Mouse (Mus musculus): Measurements from ENCODE around the gene Crybg2. TPM values are rescaled to one million over a fixed set of nuclear protein-coding genes. Genes with fewer than 3 reads are reported as not detected.

Crybg2 gene
- polyA plus RNA-seq, 1 experiment from 2014 or later, result 3.7 TPM

GRCm38 (mm10) chr4:134123147-134123546 is 62.5 kb downstream of the Crybg2 start:
- Histone ChIP-seq H3K36me3 (ENCODE audit: control insufficient read depth, insufficient read depth, low read length) (no peaks in the 10 kb centered on the region), H3K27me3 (ENCODE audit: control insufficient read depth, insufficient read depth, low read length) (no peaks in the 10 kb centered on the region; the same call in 1 of the 2 replicates), H3K27ac (replicated peaks; ENCODE audit: low read depth, low read length) (no peak overlapping the region), H3K9me3 (ENCODE audit: control insufficient read depth, low read length) (no peaks in the 10 kb centered on the region), H3K4me3 (ENCODE audit: low read depth, low read length) (no peak overlapping the region), H3K4me1 (ENCODE audit: control insufficient read depth, insufficient read depth, low read length) (peaks cover 13% of the 10 kb centered on the region), H3K9ac (ENCODE audit: low read length) (no peak overlapping the region), H3K4me2 (ENCODE audit: low read depth, severe bottlenecking) (no peak overlapping the region)
- 89% methylated on average over 6 of the region's 6 CpGs for WGBS
- DNase-seq (ENCODE audit: low spot score), result no peak
- ATAC-seq (ENCODE audit: insufficient number of reproducible peaks, low FRiP score, low TSS enrichment, low read depth), result no peak

- Histone ChIP-seq H3K4me1 (ENCODE audit: control insufficient read depth, insufficient read depth, low read length) (peaks cover 12% of the 10 kb centered on the region), H3K27me3 (ENCODE audit: control insufficient read depth, insufficient read depth, low read length) (no peaks in the 10 kb centered on the region; the same call in 1 of the 2 replicates), H3K9me3 (ENCODE audit: control insufficient read depth, low read length) (no peaks in the 10 kb centered on the region), H3K4me2 (ENCODE audit: low read depth, severe bottlenecking) (no peak overlapping the region), H3K36me3 (ENCODE audit: control insufficient read depth, insufficient read depth, low read length) (no peaks in the 10 kb centered on the region), H3K4me3 (ENCODE audit: low read depth, low read length) (no peak overlapping the region), H3K27ac (replicated peaks; ENCODE audit: low read depth, low read length) (no peak overlapping the region), H3K9ac (ENCODE audit: low read length) (no peak overlapping the region)
- ATAC-seq (ENCODE audit: insufficient number of reproducible peaks, low FRiP score, low TSS enrichment, low read depth) (no peak), DNase-seq (ENCODE audit: low spot score) (peak; percentile 71)
- WGBS, result 25% methylated on average over 17 of the region's 17 CpGs
Observed at GRCm38 (mm10) chr4:134123680-134124551, 63.3 kb downstream of the Crybg2 start.

DNA sequence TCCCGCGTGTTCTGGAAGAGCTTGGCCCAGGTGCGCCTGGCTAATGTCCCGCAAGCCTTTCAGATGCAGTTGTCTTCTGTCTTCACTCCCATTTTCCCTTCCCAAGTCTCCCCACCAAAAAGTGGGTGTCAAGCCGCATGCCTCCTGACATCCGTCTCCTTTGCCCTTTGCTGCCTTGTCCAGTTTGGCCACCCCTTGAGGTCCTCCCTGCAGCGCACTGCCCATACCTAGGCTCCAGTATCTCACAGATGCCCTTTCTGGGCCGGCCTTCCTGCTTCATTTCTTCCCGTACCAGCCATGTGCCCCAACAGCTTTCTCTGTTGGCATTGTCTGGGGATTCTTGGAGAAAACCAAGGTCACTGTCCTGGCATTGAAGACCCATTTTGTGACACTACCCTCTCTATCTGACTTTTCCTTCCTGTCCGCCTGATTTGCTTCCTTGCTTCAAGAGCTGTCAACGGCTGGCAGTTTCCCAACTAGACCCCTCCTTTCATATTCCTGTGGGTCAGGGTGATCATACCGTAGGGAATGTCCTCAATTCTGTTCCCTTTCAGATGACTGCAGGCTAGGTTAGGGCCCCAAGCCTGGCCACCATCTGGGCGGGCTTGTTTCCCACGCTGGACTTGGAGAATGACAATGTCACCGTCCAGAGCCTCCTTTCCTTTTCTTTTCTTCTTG is 64.9 kb downstream of the Crybg2 start:
- H3K9ac ChIP-seq (ENCODE audit: low read length), result no peak overlapping the region
- 87% methylated on average over 15 of the region's 15 CpGs for WGBS
- H3K27me3 ChIP-seq (ENCODE audit: control insufficient read depth, insufficient read depth, low read length), result no peaks in the 10 kb centered on the region
- no peak overlapping the region for H3K27ac ChIP-seq (replicated peaks; ENCODE audit: low read depth, low read length)
- H3K9me3 ChIP-seq (ENCODE audit: control insufficient read depth, low read length), result no peaks in the 10 kb centered on the region
- H3K4me2 ChIP-seq (ENCODE audit: low read depth, severe bottlenecking), result no peak overlapping the region
- no peaks in the 10 kb centered on the region; the same call in 1 of the 2 replicates for H3K36me3 ChIP-seq (ENCODE audit: control insufficient read depth, insufficient read depth, low read length)
- DNase-seq (ENCODE audit: low spot score) (no peak), ATAC-seq (ENCODE audit: insufficient number of reproducible peaks, low FRiP score, low TSS enrichment, low read depth) (no peak)
- H3K4me3 ChIP-seq (ENCODE audit: low read depth, low read length), result no peak overlapping the region
- H3K4me1 ChIP-seq (ENCODE audit: control insufficient read depth, insufficient read depth, low read length), result peaks cover 21% of the 10 kb centered on the region

DNA sequence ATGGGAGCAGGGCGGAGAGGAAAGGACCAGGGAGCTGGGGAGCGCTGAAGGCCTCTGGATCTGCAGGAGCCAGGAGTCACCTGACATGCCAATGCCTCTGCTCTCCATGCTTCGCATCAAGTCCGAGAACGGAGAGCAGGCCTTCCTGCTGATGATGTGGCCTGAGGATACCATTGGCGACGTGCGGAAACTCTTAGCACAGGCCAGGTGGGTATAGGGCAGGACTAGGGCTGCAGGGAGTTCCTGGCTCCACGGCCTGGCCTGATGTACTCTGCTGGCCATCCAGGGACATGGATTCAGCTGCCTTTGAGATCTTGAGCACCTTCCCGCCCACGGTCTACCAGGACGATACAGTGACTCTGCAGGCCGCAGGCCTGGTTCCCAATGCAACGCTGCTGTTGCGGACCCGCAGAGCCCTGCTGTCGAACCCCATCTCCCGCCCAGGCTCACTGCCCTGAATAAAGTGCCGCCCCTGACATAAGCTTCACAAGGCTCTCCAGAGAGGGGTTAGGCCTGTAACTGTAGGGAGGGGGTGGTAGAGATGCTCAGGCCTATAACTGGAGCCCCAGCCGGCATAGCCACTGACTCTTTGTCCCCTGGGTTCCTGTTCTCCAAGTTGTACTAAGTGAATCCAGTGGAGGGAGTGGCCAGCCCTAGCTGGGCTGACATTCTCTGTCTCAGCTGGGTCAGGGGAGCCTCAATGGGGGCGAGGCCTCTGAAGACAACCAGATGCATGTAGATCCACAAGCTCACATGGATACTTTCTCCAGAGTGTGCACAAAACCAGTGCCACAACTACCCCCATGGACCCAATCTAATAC is 65.9 kb downstream of the Crybg2 start:
- H3K4me3 ChIP-seq (ENCODE audit: low read depth, low read length), result no peak overlapping the region; the same call in 1 of the 2 replicates
- H3K27me3 ChIP-seq (ENCODE audit: control insufficient read depth, insufficient read depth, low read length), result no peaks in the 10 kb centered on the region
- H3K4me1 ChIP-seq (ENCODE audit: control insufficient read depth, insufficient read depth, low read length), result peaks cover 21% of the 10 kb centered on the region
- DNase-seq (ENCODE audit: low spot score) (no peak), ATAC-seq (ENCODE audit: insufficient number of reproducible peaks, low FRiP score, low TSS enrichment, low read depth) (no peak)
- no peaks in the 10 kb centered on the region for H3K9me3 ChIP-seq (ENCODE audit: control insufficient read depth, low read length)
- H3K27ac ChIP-seq (replicated peaks; ENCODE audit: low read depth, low read length), result no peak overlapping the region
- no peak overlapping the region for H3K4me2 ChIP-seq (ENCODE audit: low read depth, severe bottlenecking)
- no peaks in the 10 kb centered on the region; the same call in 1 of the 2 replicates for H3K36me3 ChIP-seq (ENCODE audit: control insufficient read depth, insufficient read depth, low read length)
- 90% methylated on average over 21 of the region's 21 CpGs for WGBS
- no peak overlapping the region; the same call in 1 of the 2 replicates for H3K9ac ChIP-seq (ENCODE audit: low read length)

DNA sequence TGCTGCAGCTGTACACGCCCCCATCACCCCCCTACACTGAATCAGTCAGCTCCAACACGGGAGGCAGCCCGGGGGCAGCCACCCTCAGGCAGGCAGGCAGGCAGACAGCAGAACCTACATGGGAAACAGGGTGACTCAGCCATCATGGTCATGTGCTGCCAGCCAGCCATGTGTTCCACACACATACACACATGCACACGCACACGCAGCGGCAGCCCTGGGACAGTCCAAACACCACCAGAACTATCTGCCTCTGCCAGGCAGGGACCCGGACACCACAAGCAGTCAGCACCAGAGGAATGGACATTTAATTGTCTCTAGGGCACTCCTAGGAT is 66.5 kb downstream of the Crybg2 start:
- Histone ChIP-seq H3K9me3 (ENCODE audit: control insufficient read depth, low read length) (no peaks in the 10 kb centered on the region), H3K27ac (replicated peaks; ENCODE audit: low read depth, low read length) (no peak overlapping the region), H3K4me1 (ENCODE audit: control insufficient read depth, insufficient read depth, low read length) (peaks cover 21% of the 10 kb centered on the region), H3K27me3 (ENCODE audit: control insufficient read depth, insufficient read depth, low read length) (no peaks in the 10 kb centered on the region), H3K4me3 (ENCODE audit: low read depth, low read length) (no peak overlapping the region; the same call in 1 of the 2 replicates), H3K4me2 (ENCODE audit: low read depth, severe bottlenecking) (no peak overlapping the region), H3K36me3 (ENCODE audit: control insufficient read depth, insufficient read depth, low read length) (no peaks in the 10 kb centered on the region; the same call in 1 of the 2 replicates), H3K9ac (ENCODE audit: low read length) (peak overlapping the region; percentile 30; the same call in 1 of the 2 replicates)
- ATAC-seq (ENCODE audit: insufficient number of reproducible peaks, low FRiP score, low TSS enrichment, low read depth) (no peak), DNase-seq (ENCODE audit: low spot score) (no peak)
- WGBS, result 88% methylated on average over 7 of the region's 7 CpGs

- Histone ChIP-seq H3K36me3 (ENCODE audit: control insufficient read depth, insufficient read depth, low read length) (no peaks in the 10 kb centered on the region; the same call in 1 of the 2 replicates), H3K4me3 (ENCODE audit: low read depth, low read length) (peak overlapping the region; percentile 64), H3K4me1 (ENCODE audit: control insufficient read depth, insufficient read depth, low read length) (peaks cover 21% of the 10 kb centered on the region), H3K9me3 (ENCODE audit: control insufficient read depth, low read length) (no peaks in the 10 kb centered on the region), H3K27me3 (ENCODE audit: control insufficient read depth, insufficient read depth, low read length) (no peaks in the 10 kb centered on the region), H3K9ac (ENCODE audit: low read length) (peak overlapping the region; percentile 78), H3K4me2 (ENCODE audit: low read depth, severe bottlenecking) (peak overlapping the region; percentile 89), H3K27ac (replicated peaks; ENCODE audit: low read depth, low read length) (no peak overlapping the region)
- ATAC-seq (ENCODE audit: insufficient number of reproducible peaks, low FRiP score, low TSS enrichment, low read depth) (no peak), DNase-seq (ENCODE audit: low spot score) (no peak)
- WGBS, result 60% methylated on average over 8 of the region's 8 CpGs
Observed at GRCm38 (mm10) chr4:134127793-134128192, 67.2 kb downstream of the Crybg2 start.

- H3K27ac ChIP-seq (replicated peaks; ENCODE audit: low read depth, low read length), result peak within 1 kb of the TSS; percentile 72
- DNase-seq (ENCODE audit: low spot score) (peak; percentile 88), ATAC-seq (ENCODE audit: insufficient number of reproducible peaks, low FRiP score, low TSS enrichment, low read depth) (peak; percentile 93)
- no peaks in the 10 kb centered on the region; the same call in 1 of the 2 replicates for H3K36me3 ChIP-seq (ENCODE audit: control insufficient read depth, insufficient read depth, low read length)
- H3K27me3 ChIP-seq (ENCODE audit: control insufficient read depth, insufficient read depth, low read length), result no peaks in the 10 kb centered on the region
- peak within 1 kb of the TSS; percentile 89 for H3K4me2 ChIP-seq (ENCODE audit: low read depth, severe bottlenecking)
- H3K9me3 ChIP-seq (ENCODE audit: control insufficient read depth, low read length), result no peaks in the 10 kb centered on the region
- peak within 1 kb of the TSS; percentile 64 for H3K4me3 ChIP-seq (ENCODE audit: low read depth, low read length)
- peaks cover 21% of the 10 kb centered on the region for H3K4me1 ChIP-seq (ENCODE audit: control insufficient read depth, insufficient read depth, low read length)
- WGBS, result under 1% methylated on average over 49 of the region's 50 CpGs
- peak within 1 kb of the TSS; percentile 78 for H3K9ac ChIP-seq (ENCODE audit: low read length)
Observed at GRCm38 (mm10) chr4:134128221-134128982, 67.8 kb downstream of the Crybg2 start, which contains the start of gene Sh3bgrl3. Sh3bgrl3 (minus strand) TSS chr4:134128789.
